Mouse (Mus musculus) embryonic facial prominence, embryonic 11.5 days (tissue): ENCODE measurements around the gene Agpat3. TPM values are rescaled to one million over a fixed set of nuclear protein-coding genes. Genes with fewer than 3 reads are reported as not detected.
A peak's percentile ranks its signal among the peaks of the same experiment; 100 is the strongest.
"Not testable (repeated sequence)": the region's sequence is repeated elsewhere in the genome, so short reads cannot be mapped to it uniquely, and the experiment has no call there.

Experiments
- ATAC-seq: fragments of 200-750 bp; cut with Nextera tagmentation; replicated peaks from 2 replicates; pipeline ENCODE4 v1.8.0; 2017; ENCODE audit warnings: low read depth; ENCODE audit not compliant: insufficient number of reproducible peaks, low FRiP score, low TSS enrichment
- DNase-seq: peaks from one replicate; pipeline ENCODE4 v3.0.0-alpha.2; 2015; ENCODE audit warnings: low spot score
- H3K27ac ChIP-seq: fragments of 300-500 bp; sonication (generic); replicated peaks from 2 replicates; pipeline ENCODE4 v1.5.1; 2014; ENCODE audit warnings: mild to moderate bottlenecking, low read depth, low read length, control low read depth
- H3K27me3 ChIP-seq: fragments of 300-500 bp; sonication (generic); 2 replicates; pipeline ENCODE4 v1.6.1; 2014; ENCODE audit warnings: mild to moderate bottlenecking, low read length, moderate library complexity, mixed read lengths; ENCODE audit not compliant: control insufficient read depth, insufficient read depth
- H3K36me3 ChIP-seq: fragments of 300-500 bp; sonication (generic); replicated peaks from 2 replicates; pipeline ENCODE4 v1.6.1; 2014; ENCODE audit warnings: low read depth, mild to moderate bottlenecking, low read length, moderate library complexity, mixed read lengths; ENCODE audit not compliant: control insufficient read depth, insufficient read depth
- H3K4me1 ChIP-seq: fragments of 300-500 bp; sonication (generic); 2 replicates; pipeline ENCODE4 v1.6.1; 2014; ENCODE audit warnings: low read length, mixed read lengths; ENCODE audit not compliant: control insufficient read depth, insufficient read depth
- H3K4me2 ChIP-seq: fragments of 300-500 bp; sonication (generic); 2 replicates; pipeline ENCODE4 v1.6.1; 2014; ENCODE audit warnings: low read depth, mild to moderate bottlenecking, control low read depth, low read length, moderate library complexity
- H3K4me3 ChIP-seq: fragments of 300-500 bp; sonication (generic); 2 replicates; pipeline ENCODE4 v1.5.1; 2014; ENCODE audit warnings: low read depth, low read length, control low read depth
- H3K9ac ChIP-seq: fragments of 300-500 bp; sonication (generic); replicated peaks from 2 replicates; pipeline ENCODE4 v1.6.1; 2014; ENCODE audit warnings: mild to moderate bottlenecking, control low read depth, low read length
- H3K9me3 ChIP-seq: fragments of 300-500 bp; sonication (generic); replicated peaks from 2 replicates; pipeline ENCODE4 v1.6.1; 2016; ENCODE audit warnings: mild to moderate bottlenecking, low read length, inconsistent platforms, mixed read lengths; ENCODE audit not compliant: control insufficient read depth
- whole genome bisulfite sequencing: fragments of 180-500 bp; shearing (Covaris S2); extraction: QIAGEN DNeasy Blood & Tissue Kit; methylation state at CpG from one replicate; pipeline ENCODE4 v1.1.7; 2014; 5-methylcytosine and 5-hydroxymethylcytosine counted together
- polyA plus RNA-seq: library from polyadenylated mRNA; unstranded; fragments of >200 nt; fragmentation: Nextera tagmentation; extraction: Ambion mirVana; gene quantifications from 2 replicates; pipeline ENCODE4 v1.2.1, GENCODE M21; 2014

Agpat3 gene
- polyA plus RNA-seq, 1 experiment from 2014 or later: 32.8 TPM

DNA sequence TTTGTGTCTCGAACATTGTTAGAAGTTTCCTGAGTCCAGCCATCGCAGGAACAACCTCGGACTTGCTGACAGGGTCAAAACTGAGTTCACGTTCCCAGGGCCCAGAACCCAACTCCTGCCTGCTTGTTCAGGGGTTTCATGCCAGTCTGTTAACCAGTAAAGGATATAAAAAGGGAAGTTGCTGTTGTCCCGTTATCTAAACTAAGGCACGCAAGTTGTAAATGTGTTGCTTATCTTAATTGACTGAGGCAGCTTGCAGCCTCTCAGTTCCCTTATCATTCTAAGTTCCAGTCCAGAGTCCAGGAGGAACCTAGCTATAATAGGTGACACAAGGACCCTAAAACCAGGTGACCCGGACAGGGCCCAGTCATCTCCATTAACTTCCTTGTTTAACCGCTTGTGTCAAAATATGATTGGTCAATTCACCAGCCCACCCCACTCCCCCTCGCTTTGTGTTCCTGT lies 14.6 kb upstream of the Agpat3 start:
- no peak overlapping the region for H3K4me3 ChIP-seq
- H3K27ac ChIP-seq: no peak overlapping the region
- 73% methylated on average over 9 of the region's 9 CpGs for WGBS
- H3K9ac ChIP-seq: no peak overlapping the region
- H3K4me2 ChIP-seq: no peak overlapping the region
- DNase-seq: no peak
- no peak for ATAC-seq
- H3K36me3 ChIP-seq: no peaks in the 10 kb centered on the region
- no peaks in the 10 kb centered on the region for H3K9me3 ChIP-seq
- H3K4me1 ChIP-seq: no peaks in the 10 kb centered on the region
- H3K27me3 ChIP-seq: no peaks in the 10 kb centered on the region

DNA sequence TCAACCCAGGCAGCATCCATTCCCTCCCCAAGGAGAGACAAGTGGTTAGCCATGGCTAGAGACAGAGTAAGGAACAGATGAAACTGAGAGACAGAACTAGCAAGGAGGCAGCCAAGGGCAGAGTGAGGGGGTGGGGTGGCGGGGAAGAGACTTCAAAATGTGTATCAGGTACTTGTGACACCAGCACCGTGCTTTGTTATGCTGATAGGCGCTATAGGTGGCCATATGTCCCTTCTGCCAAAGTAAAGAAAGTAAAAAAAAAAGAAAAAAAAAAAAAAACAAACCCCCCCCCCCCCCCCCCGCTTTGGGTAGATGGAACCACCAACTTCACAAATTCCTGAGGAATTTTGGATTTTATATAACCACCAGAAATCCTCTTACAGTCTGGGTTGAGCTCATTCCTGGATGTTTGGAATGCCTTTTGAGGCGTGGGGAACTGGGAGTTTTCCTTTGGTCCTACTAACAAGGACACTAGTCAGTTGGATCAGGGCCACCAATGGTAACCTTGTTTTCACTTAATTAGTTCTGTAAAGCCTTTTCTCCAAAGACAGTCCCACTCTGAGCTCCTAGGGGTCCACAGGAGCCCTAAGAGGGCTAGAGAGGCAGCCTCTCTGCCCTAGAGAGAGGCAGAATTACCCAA lies 14.0 kb upstream of the Agpat3 start:
- no peaks in the 10 kb centered on the region for H3K4me1 ChIP-seq
- no peaks in the 10 kb centered on the region for H3K36me3 ChIP-seq
- H3K27ac ChIP-seq: no peak overlapping the region
- no peak overlapping the region for H3K9ac ChIP-seq
- H3K9me3 ChIP-seq: no peaks in the 10 kb centered on the region
- 46% methylated on average over 5 of the region's 5 CpGs for WGBS
- no peak overlapping the region for H3K4me2 ChIP-seq
- no peak for ATAC-seq
- no peak overlapping the region for H3K4me3 ChIP-seq
- no peaks in the 10 kb centered on the region for H3K27me3 ChIP-seq
- no peak for DNase-seq

DNA sequence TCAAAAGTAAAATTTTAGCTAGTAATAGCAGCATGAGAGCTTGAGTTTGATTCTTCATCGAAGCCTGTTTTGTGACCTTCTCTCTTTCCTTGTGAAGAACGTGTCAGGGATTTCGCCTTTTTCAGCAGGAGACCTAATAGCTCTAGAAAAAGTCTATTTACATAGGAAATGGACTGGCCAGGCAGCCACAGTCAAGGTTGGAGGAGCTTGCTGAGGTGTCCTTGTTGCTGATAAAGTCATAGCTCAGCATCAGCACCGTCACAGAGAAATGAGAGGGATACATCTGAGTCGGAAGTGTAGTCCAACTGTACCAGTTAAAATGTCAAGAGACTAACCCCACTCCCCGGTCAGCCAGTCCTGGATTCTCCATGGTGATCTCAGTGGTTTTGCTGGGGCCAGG lies 13.3 kb upstream of the Agpat3 start:
- no peak overlapping the region for H3K27ac ChIP-seq
- no peak overlapping the region for H3K4me2 ChIP-seq
- no peaks in the 10 kb centered on the region for H3K9me3 ChIP-seq
- H3K4me1 ChIP-seq: no peaks in the 10 kb centered on the region
- H3K4me3 ChIP-seq: no peak overlapping the region
- no peak overlapping the region for H3K9ac ChIP-seq
- H3K27me3 ChIP-seq: no peaks in the 10 kb centered on the region
- ATAC-seq (no peak), DNase-seq (no peak)
- no peaks in the 10 kb centered on the region for H3K36me3 ChIP-seq
- 88% methylated on average over 6 of the region's 6 CpGs for WGBS

DNA sequence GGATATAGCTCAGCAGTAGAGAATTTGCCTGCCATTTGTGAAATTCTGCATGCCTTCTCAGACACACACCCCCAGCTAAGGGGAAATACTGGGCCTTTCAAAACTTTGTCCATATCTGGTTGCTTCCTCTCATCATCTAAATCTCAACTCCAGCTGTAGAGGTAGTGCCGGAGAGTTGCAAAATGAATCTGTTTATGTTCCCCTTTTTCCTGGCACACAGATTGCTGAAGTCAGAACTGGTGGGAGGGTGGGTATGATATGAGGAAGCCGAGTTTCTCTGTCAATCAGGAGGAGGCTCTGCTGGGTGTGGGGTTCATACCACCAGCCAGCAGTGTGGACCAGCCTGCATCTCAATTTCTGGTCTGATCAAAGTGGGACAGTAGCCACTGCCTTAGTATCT lies 11.8 kb upstream of the Agpat3 start:
- no peaks in the 10 kb centered on the region for H3K4me1 ChIP-seq
- no peak overlapping the region for H3K27ac ChIP-seq
- no peak overlapping the region for H3K4me3 ChIP-seq
- DNase-seq (no peak), ATAC-seq (no peak)
- H3K9ac ChIP-seq: no peak overlapping the region
- WGBS: 77% methylated on average over 2 of the region's 2 CpGs
- H3K4me2 ChIP-seq: no peak overlapping the region
- no peaks in the 10 kb centered on the region for H3K27me3 ChIP-seq
- H3K36me3 ChIP-seq: no peaks in the 10 kb centered on the region
- H3K9me3 ChIP-seq: no peaks in the 10 kb centered on the region

DNA sequence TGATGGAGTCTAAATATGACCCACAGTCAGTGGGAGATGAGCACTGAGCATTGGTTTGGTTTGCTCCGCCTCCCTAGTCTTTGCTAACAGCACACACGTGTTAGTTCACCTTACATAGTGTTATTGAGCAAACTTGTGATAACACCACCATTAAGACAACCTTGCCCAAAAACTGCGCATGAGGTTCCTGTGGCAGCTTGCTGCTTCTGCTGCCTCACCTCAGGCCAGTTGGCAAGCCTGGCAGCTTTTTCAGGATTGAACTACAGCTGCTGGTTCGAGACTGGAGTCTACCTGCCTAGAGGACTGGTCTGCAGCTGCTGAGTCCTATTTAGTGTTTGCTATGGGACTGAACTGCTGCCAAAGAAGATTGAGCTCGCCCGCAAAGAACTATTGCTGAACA lies 11.1 kb upstream of the Agpat3 start:
- H3K27ac ChIP-seq: no peak overlapping the region
- H3K27me3 ChIP-seq: no peaks in the 10 kb centered on the region
- ATAC-seq (no peak), DNase-seq (no peak)
- no peak overlapping the region for H3K4me3 ChIP-seq
- 92% methylated on average over 6 of the region's 6 CpGs for WGBS
- no peak overlapping the region for H3K9ac ChIP-seq
- H3K36me3 ChIP-seq: no peaks in the 10 kb centered on the region
- no peaks in the 10 kb centered on the region for H3K9me3 ChIP-seq
- H3K4me1 ChIP-seq: no peaks in the 10 kb centered on the region
- no peak overlapping the region for H3K4me2 ChIP-seq

DNA sequence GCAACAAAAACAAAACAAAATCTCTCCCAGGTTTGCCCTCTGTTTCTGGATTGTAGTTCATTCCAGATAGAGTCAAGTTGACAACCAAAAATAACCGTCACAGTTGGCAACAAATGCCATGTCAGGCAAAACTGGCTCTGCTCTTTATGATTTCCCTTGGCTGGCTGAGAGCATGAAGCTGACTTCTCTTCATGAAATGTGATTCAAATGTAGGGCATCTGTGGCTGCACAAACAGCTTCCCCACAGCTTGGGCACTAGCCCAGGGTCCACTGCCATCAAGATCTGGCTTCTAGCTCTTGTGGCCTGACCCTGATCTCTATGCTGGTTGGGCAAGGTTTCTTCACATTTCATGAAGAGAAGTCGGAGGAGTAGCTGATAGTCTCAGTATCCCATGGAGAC lies 9.7 kb upstream of the Agpat3 start:
- H3K9me3 ChIP-seq: no peaks in the 10 kb centered on the region
- WGBS: 81% methylated on average over 2 of the region's 2 CpGs
- no peak overlapping the region for H3K4me2 ChIP-seq
- H3K9ac ChIP-seq: no peak overlapping the region
- H3K4me3 ChIP-seq: no peak overlapping the region
- H3K36me3 ChIP-seq: no peaks in the 10 kb centered on the region
- no peaks in the 10 kb centered on the region for H3K27me3 ChIP-seq
- DNase-seq: no peak
- H3K4me1 ChIP-seq: no peaks in the 10 kb centered on the region
- ATAC-seq: no peak
- H3K27ac ChIP-seq: no peak overlapping the region

DNA sequence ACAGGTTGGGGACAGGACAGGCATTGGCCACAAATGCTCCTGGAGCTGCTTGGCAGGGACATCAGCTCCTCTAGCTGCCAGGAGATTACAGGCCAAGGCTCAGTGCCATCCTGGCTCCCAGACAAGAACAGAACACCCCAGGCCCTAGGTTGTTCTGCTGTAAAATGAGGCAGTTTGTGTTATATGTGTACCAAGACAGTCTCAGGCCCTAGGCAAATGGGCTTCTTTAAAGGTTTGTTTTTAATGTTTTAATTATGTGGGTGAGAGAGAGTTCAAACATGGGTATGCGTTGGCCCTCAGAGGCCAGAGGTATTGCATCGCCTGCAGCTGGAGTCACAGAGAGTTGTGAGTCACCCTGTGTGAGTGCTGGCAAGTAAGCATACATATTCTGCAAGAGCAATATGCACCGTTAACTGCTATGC lies 8.0 kb upstream of the Agpat3 start:
- Histone ChIP-seq H3K36me3 (no peaks in the 10 kb centered on the region), H3K9ac (no peak overlapping the region), H3K27me3 (no peaks in the 10 kb centered on the region), H3K4me2 (no peak overlapping the region), H3K27ac (no peak overlapping the region), H3K4me3 (no peak overlapping the region), H3K4me1 (no peaks in the 10 kb centered on the region), H3K9me3 (no peaks in the 10 kb centered on the region)
- ATAC-seq (no peak), DNase-seq (peak; percentile 18)
- WGBS: 67% methylated on average over 3 of the region's 3 CpGs

DNA sequence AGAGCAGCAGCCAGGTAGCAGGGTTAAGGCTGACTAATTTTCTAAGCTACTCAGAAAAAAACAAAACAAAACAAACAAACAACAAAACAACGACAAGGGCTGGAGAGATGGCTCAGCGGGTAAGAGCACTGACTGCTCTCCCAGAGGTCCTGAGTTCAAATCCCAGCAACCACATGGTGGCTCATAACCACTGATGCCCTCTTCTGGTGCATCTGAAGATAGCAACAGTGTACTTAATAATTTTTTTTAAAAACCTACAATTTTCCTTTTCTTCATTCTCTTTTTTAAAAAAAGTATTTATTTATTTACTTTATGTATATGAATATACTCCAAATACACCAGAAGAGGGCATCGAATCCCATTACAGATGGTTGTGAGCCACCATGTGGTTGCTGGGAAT lies 6.7 kb upstream of the Agpat3 start:
- not testable (repeated sequence) for DNase-seq, H3K4me3 ChIP-seq, H3K4me1 ChIP-seq, H3K9me3 ChIP-seq, H3K9ac ChIP-seq, H3K27ac ChIP-seq, H3K4me2 ChIP-seq, H3K36me3 ChIP-seq, ATAC-seq, H3K27me3 ChIP-seq
- 95% methylated on average over 3 of the region's 3 CpGs for WGBS
